Mouse (Mus musculus): Measurements from ENCODE around the gene Pcbp3.

GRCm38 (mm10) chr10:76815481-76815880 lies 146.2 kb downstream of the Pcbp3 start:
- TF ChIP-seq CTCF (IDR thresholded peaks at IDR 0.05; ENCODE audit: extremely low read depth, insufficient read length, insufficient replicate concordance, low read depth, low read length) (no peak), POLR2A (IDR thresholded peaks at IDR 0.05; ENCODE audit: low read depth, low read length) (no peak)
